Mouse (Mus musculus) liver, embryonic 16.5 days (tissue): ENCODE results near the gene Lrrc32. TPM values are rescaled to one million over a fixed set of nuclear protein-coding genes. Genes with fewer than 3 reads are reported as not detected.

ENCODE experiments used
- ATAC-seq: fragments of 200-750 bp; cut with Nextera tagmentation; 2 replicates; pipeline ENCODE4 v1.8.0; 2017; ENCODE audit warnings: low read depth, mild to moderate bottlenecking, moderate number of reproducible peaks, moderate library complexity
- H3K27ac ChIP-seq: fragments of 300-500 bp; sonication (generic); 2 replicates; pipeline ENCODE4 v1.5.1; 2014; ENCODE audit warnings: mild to moderate bottlenecking, low read length
- H3K27me3 ChIP-seq: fragments of 300-500 bp; sonication (generic); 2 replicates; pipeline ENCODE4 v1.6.1; 2014; ENCODE audit warnings: low read depth, low read length, mixed read lengths; ENCODE audit not compliant: control insufficient read depth, insufficient read depth
- H3K36me3 ChIP-seq: fragments of 300-500 bp; sonication (generic); 2 replicates; pipeline ENCODE4 v1.6.1; 2014; ENCODE audit warnings: mild to moderate bottlenecking; ENCODE audit not compliant: control insufficient read depth, insufficient read depth
- H3K4me1 ChIP-seq: fragments of 300-500 bp; sonication (generic); 2 replicates; pipeline ENCODE4 v1.6.1; 2014; ENCODE audit warnings: low read depth, low read length, mixed read lengths; ENCODE audit not compliant: control insufficient read depth
- H3K4me2 ChIP-seq: fragments of 300-500 bp; sonication (generic); 2 replicates; pipeline ENCODE4 v1.6.1; 2014; ENCODE audit warnings: low read depth, low read length, mixed read lengths
- H3K4me3 ChIP-seq: fragments of 300-500 bp; sonication (generic); 2 replicates; pipeline ENCODE4 v1.5.1; 2014; ENCODE audit warnings: low read depth, mild to moderate bottlenecking, low read length
- H3K9ac ChIP-seq: fragments of 300-500 bp; sonication (generic); 2 replicates; pipeline ENCODE4 v1.6.1; 2014; ENCODE audit warnings: low read depth, low read length
- H3K9me3 ChIP-seq: fragments of 300-500 bp; sonication (generic); replicated peaks from 2 replicates; pipeline ENCODE4 v1.6.1; 2016; ENCODE audit warnings: low read length; ENCODE audit not compliant: control insufficient read depth
- WGBS: fragments of 180-500 bp; shearing (Covaris S2); extraction: QIAGEN DNeasy Blood & Tissue Kit; methylation state at CpG from one replicate; pipeline ENCODE4 v1.1.7; 2014; ENCODE audit not compliant: insufficient replicate concordance; 5-methylcytosine and 5-hydroxymethylcytosine counted together
- polyA plus RNA-seq: library from polyadenylated mRNA; unstranded; fragments of >200 nt; fragmentation: Nextera tagmentation; extraction: Ambion mirVana; gene quantifications from 2 replicates; pipeline ENCODE4 v1.2.1, GENCODE M21; 2015

Lrrc32 gene
- polyA plus RNA-seq: 4.6 and 7.1 TPM in 2 replicates

DNA sequence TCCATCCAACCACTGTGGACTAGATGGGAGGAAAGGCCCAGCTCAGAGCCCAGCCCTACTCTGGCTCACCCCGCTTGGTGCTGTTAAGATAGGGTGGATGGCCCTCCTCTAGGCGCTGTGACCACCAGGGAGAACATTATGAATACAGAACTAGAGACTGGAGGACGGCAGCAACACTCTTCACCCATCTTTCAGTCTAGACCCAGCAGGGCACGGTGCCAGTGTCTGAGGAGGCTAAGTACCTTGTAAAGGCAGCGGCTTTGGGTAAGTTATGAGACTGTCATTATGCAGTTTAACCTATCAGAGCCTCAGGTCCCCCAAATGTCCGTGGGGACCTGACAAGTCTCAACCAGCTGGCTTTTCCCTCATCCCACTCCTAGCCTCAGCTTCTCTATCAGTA lies at the start of gene Lrrc32:
Gene Lrrc32, plus strand, starts transcription at position 153 of the 400 bp plus-strand sequence.
- peak within 1 kb of the TSS; percentile 62 for H3K4me2 ChIP-seq
- H3K36me3 ChIP-seq: no peaks in the 10 kb centered on the region
- no peak for ATAC-seq
- H3K4me3 ChIP-seq: peak within 1 kb of the TSS; percentile 50
- WGBS: 35% methylated on average over 6 of the region's 6 CpGs
- H3K27me3 ChIP-seq: peaks cover 24% of the 10 kb centered on the region
- no peak within 1 kb of the TSS for H3K27ac ChIP-seq
- no peak within 1 kb of the TSS for H3K9ac ChIP-seq
- peaks cover 4% of the 10 kb centered on the region for H3K4me1 ChIP-seq
- H3K9me3 ChIP-seq: no peaks in the 10 kb centered on the region

DNA sequence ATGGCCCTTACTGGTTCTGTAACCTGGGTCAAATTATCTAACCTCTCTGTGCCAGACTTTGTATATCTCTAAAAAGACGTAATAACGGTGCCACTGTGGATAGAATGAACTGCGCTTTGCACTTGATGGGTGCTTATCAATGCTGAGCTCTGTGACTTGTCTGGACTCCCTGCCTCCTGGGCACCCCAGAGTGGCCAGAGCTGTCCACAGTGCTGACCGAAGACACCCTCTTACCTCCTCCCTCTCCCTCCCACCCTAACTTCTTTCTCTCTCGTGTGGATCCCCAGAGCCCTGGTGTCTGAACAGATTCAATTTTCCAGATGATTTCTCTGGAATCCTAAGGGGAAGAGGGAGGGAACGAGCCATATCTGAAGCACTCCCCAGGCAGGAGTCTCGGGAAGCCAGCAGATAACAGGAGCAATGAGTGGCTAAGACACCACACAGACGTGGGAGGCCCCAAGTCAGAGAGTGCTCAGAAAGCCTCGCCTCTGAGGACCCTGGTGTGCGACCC lies 49.1 kb upstream of the Lrrc32 start, which contains the start of gene Gucy2d:
Gene Gucy2d, plus strand, starts transcription at position 461 of the 511 bp plus-strand sequence.
- Histone ChIP-seq H3K9ac (no peak within 1 kb of the TSS), H3K4me3 (no peak within 1 kb of the TSS), H3K36me3 (no peaks in the 10 kb centered on the region), H3K4me2 (no peak within 1 kb of the TSS), H3K27ac (no peak within 1 kb of the TSS), H3K27me3 (no peaks in the 10 kb centered on the region), H3K9me3 (no peaks in the 10 kb centered on the region), H3K4me1 (no peaks in the 10 kb centered on the region)
- ATAC-seq: no peak
- WGBS: 31% methylated on average over 10 of the region's 10 CpGs

DNA sequence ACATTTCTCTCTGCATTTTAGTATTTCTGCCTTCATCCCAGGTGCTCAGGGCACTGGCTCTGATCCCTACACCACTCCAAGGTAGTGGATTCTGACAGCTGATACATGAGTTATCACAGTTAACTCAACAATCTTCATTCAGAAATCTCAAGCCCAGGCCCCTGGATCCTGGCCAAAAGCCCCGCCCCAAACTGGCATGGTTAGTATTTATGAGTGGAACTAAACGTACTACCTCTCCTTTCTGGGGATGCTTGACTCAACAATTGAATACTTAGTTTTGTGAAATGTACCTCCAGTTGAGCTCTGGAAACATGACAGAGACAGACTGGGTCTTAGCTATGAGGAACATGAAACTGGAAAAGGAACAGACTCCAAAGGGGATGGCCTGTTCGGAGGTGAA lies 42.2 kb upstream of the Lrrc32 start:
- WGBS: 50% methylated on average over 3 of the region's 3 CpGs

DNA sequence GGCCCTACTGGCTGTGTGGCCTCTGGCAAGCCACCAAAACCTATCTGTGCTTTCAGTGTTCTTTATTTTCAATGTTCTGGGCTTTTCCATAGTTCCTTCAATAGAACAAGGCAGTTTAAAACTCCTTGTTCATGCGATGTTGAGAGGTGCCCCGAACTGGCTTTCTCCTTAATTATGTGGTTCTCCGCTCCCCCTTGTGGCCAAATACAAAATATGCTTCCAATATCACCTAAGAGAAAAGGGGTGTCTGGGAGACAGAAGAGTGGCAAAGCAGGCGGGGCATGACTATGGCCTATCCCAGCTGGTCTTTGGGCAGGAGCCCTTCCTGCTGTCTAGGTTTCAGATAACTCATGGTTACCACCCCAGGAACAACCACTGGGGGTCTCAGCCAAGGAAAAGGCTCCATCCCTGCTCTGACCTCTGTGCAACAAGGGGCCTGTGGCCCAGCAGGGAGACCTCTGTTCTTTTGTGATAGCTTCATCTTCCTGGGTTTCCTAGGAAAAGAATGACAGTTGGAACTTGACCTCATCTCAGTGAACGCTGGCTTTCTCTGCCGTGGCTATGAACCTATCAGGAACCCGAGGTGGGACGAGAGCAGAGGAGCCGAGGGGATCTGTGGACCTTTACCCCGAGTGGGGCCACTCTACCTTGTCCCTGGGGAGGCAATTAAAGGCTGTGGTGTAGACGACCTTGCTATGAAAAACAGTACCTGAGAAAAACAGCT lies 41.3 kb upstream of the Lrrc32 start:
- Histone ChIP-seq H3K4me1 (no peaks in the 10 kb centered on the region), H3K4me3 (no peak overlapping the region), H3K9ac (no peak overlapping the region), H3K27me3 (no peaks in the 10 kb centered on the region), H3K27ac (no peak overlapping the region), H3K9me3 (no peaks in the 10 kb centered on the region), H3K36me3 (no peaks in the 10 kb centered on the region), H3K4me2 (no peak overlapping the region)
- ATAC-seq: no peak
- 38% methylated on average over 11 of the region's 11 CpGs for WGBS

More for the DNA sequence above, 42.2 kb upstream of the Lrrc32 start:
- ATAC-seq: no peak
- Histone ChIP-seq H3K9ac (no peak overlapping the region), H3K27me3 (no peaks in the 10 kb centered on the region), H3K4me2 (no peak overlapping the region), H3K36me3 (no peaks in the 10 kb centered on the region), H3K4me1 (no peaks in the 10 kb centered on the region), H3K27ac (no peak overlapping the region), H3K4me3 (no peak overlapping the region), H3K9me3 (no peaks in the 10 kb centered on the region)

DNA sequence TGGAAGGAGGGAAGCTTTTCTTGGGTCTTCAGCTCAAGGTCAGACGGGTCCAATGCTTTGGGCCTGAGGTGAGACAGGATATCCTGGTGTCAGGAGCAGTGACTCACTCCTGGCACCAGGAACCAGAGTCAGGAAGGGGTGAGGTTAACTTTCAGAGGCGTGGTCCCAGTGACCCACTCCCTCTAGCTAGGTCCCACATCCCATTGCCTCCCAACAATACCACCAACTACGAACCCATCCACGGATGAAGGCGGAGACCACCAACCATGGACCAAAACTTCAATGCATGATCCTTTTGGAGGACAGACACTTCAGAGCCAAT lies 40.8 kb upstream of the Lrrc32 start:
- 67% methylated on average over 5 of the region's 5 CpGs for WGBS
- no peak overlapping the region for H3K4me3 ChIP-seq
- no peak for ATAC-seq

DNA sequence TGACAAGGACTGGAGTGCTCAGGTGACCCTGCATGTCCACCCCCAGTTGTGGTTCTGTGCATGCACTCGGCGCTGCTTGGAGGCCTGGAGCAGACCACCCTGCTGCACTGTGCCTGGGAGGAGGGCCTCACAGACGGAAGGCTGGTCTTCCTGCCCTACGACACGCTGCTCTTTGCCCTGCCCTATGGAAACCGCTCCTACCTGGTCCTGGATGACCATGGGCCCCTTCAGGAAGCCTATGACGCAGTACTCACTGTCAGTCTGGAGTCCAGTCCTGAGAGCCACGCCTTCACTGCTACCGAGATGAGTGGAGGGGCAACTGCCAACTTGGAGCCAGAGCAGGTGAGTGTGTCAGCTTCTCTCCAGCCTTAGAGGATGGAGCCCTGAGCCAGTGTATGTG lies 39.4 kb upstream of the Lrrc32 start:
- Histone ChIP-seq H3K4me3 (no peak overlapping the region), H3K4me1 (no peaks in the 10 kb centered on the region), H3K4me2 (no peak overlapping the region), H3K27me3 (no peaks in the 10 kb centered on the region), H3K9ac (no peak overlapping the region), H3K27ac (no peak overlapping the region), H3K9me3 (no peaks in the 10 kb centered on the region), H3K36me3 (no peaks in the 10 kb centered on the region)
- 67% methylated on average over 9 of the region's 9 CpGs for WGBS
- ATAC-seq: no peak

More for the DNA sequence above, 40.8 kb upstream of the Lrrc32 start:
- H3K9ac ChIP-seq: no peak overlapping the region
- no peaks in the 10 kb centered on the region for H3K9me3 ChIP-seq
- no peaks in the 10 kb centered on the region for H3K36me3 ChIP-seq
- H3K27ac ChIP-seq: no peak overlapping the region
- no peaks in the 10 kb centered on the region for H3K27me3 ChIP-seq
- no peak overlapping the region for H3K4me2 ChIP-seq
- no peaks in the 10 kb centered on the region for H3K4me1 ChIP-seq

DNA sequence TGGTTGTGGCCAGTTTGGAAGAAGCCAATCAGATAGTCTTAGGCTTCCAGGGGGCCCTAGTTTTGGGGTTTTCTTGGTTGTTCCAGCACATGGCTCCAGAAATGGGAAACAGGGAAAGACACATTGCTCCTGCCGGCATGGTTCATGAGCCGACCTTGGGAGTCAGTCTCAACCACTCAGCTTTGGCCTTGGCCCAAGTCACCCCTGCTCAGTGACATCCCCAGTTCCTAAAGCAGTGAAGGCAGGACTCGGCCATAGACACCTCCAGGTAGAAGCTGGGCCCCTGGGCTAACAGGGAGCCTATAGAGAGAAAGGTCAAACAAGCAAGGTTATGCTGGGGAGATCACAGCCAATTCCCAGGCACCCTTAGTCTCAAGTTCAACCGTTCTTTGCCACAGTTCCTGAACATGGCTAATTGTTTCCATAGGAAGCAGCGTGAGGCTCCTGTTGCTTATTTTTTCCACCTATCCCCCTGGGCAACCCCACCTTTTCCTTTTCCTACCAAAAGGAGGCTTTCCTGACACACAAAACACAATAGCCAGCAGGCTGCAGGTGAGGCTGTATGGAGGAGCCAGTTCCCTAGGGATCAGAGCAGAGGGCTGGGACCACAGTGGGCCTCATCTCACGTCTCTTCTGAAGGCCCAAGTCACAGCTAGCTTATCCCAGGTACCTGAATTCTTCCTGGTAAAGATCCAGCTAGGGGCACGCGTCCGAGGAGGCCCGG lies 34.5 kb upstream of the Lrrc32 start:
- 66% methylated on average over 10 of the region's 10 CpGs for WGBS
- no peak overlapping the region for H3K9ac ChIP-seq
- H3K4me3 ChIP-seq: no peak overlapping the region
- H3K4me1 ChIP-seq: no peaks in the 10 kb centered on the region
- H3K36me3 ChIP-seq: no peaks in the 10 kb centered on the region
- ATAC-seq: no peak
- H3K9me3 ChIP-seq: no peaks in the 10 kb centered on the region
- H3K27ac ChIP-seq: no peak overlapping the region
- H3K4me2 ChIP-seq: no peak overlapping the region
- no peaks in the 10 kb centered on the region for H3K27me3 ChIP-seq

DNA sequence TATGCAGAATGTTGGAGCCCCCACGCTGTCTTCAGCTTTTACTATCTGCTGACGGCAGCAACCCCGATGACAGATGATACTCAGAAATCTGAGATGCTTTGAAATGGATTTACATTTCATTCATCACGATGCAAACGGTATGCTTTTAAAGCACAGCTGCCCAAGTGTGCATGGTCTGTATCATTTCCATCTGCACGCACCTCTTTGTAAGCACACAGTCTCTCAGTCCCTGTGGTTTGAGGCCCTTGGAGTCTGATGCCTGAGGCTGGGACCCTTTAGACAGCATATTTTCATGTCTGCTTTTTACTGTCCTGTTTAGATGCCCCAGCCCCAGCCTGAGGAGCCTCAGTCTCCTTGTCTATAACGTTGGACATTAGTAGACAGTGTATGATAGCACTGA lies 28.8 kb upstream of the Lrrc32 start:
- Histone ChIP-seq H3K4me1 (no peaks in the 10 kb centered on the region), H3K27me3 (no peaks in the 10 kb centered on the region), H3K4me2 (no peak overlapping the region), H3K27ac (no peak overlapping the region), H3K4me3 (no peak overlapping the region), H3K9ac (no peak overlapping the region), H3K36me3 (no peaks in the 10 kb centered on the region), H3K9me3 (no peaks in the 10 kb centered on the region)
- 64% methylated on average over 7 of the region's 7 CpGs for WGBS
- ATAC-seq: no peak

DNA sequence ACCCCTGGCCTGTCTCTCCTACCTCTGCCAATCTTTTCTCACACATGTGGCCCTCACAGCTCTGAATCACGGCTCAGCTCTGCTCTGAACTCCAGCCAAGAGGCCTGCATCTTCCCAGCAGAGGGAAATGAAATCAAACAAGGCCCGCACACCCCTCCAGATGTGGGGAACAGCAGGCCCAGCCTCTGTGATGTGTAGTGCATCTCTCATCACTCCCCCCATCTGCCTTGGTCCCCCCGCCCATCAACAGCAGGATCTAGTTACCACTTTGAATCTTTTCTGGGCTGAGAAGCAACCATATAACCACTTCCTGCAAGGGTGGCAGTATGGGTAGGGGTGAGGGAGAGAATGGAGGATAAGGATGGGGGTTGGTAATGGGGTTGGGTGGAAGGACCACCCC lies 20.0 kb upstream of the Lrrc32 start:
- H3K9me3 ChIP-seq: no peaks in the 10 kb centered on the region
- H3K4me3 ChIP-seq: no peak overlapping the region
- H3K4me1 ChIP-seq: no peaks in the 10 kb centered on the region
- H3K27ac ChIP-seq: no peak overlapping the region
- no peak for ATAC-seq
- no peak overlapping the region for H3K9ac ChIP-seq
- H3K27me3 ChIP-seq: no peaks in the 10 kb centered on the region
- no peak overlapping the region for H3K4me2 ChIP-seq
- H3K36me3 ChIP-seq: no peaks in the 10 kb centered on the region
- 43% methylated on average over 3 of the region's 3 CpGs for WGBS
